Mouse (Mus musculus) ES-Bruce4 (cell line): ENCODE measurements around the gene Cacna1d. TPM values are rescaled to one million over a fixed set of nuclear protein-coding genes. Genes with fewer than 3 reads are reported as not detected.

Experiments
- H3K27ac ChIP-seq: 2 replicates; pipeline ENCODE4 v1.5.1; 2012; ENCODE audit warnings: low read length, inconsistent platforms; ENCODE audit not compliant: insufficient read depth
- H3K27me3 ChIP-seq: 2 replicates; pipeline ENCODE4 v1.6.1; 2012; ENCODE audit warnings: mild to moderate bottlenecking, low read length, inconsistent platforms; ENCODE audit not compliant: control insufficient read depth, poor library complexity, insufficient read depth, severe bottlenecking
- H3K36me3 ChIP-seq: 2 replicates; pipeline ENCODE4 v1.6.1; 2012; ENCODE audit warnings: inconsistent platforms, mild to moderate bottlenecking, low read length, moderate library complexity; ENCODE audit not compliant: control insufficient read depth, poor library complexity, insufficient read depth, severe bottlenecking
- H3K4me1 ChIP-seq: one replicate; pipeline ENCODE4 v1.8.1; 2011; ENCODE audit warnings: low read length; ENCODE audit not compliant: control insufficient read depth, insufficient read depth
- H3K4me3 ChIP-seq: 2 replicates; pipeline ENCODE4 v1.5.1; 2011; ENCODE audit warnings: low read depth, mild to moderate bottlenecking, low read length
- H3K9ac ChIP-seq: 2 replicates; pipeline ENCODE4 v1.6.1; 2012; ENCODE audit warnings: low read depth, mild to moderate bottlenecking, inconsistent platforms; ENCODE audit not compliant: poor library complexity, severe bottlenecking
- H3K9me3 ChIP-seq: replicated peaks from 2 replicates; pipeline ENCODE4 v1.6.1; 2012; ENCODE audit warnings: mild to moderate bottlenecking, low read length, inconsistent platforms; ENCODE audit not compliant: control insufficient read depth, poor library complexity, insufficient read depth, severe bottlenecking
- CTCF ChIP-seq: IDR thresholded peaks from one replicate; pipeline ENCODE4 v1.8.1; 2011; ENCODE audit warnings: low read depth, low read length
- EP300 ChIP-seq: IDR thresholded peaks from 2 replicates; pipeline ENCODE4 v1.6.1; 2011; ENCODE audit warnings: low read depth, low read length; ENCODE audit not compliant: insufficient read depth
- POLR2A ChIP-seq: IDR thresholded peaks from one replicate; pipeline ENCODE4 v1.8.1; 2011; ENCODE audit warnings: low read length; ENCODE audit not compliant: insufficient read depth
- polyA plus RNA-seq: library from polyadenylated mRNA; stranded (reverse); fragments of >200 nt; gene quantifications from 2 replicates; pipeline ENCODE4 v1.2.4, GENCODE M21; 2011; ENCODE audit warnings: low read depth; ENCODE audit not compliant: missing spikeins, insufficient read depth, insufficient read length

The Cacna1d gene
- polyA plus RNA-seq, 1 experiment, result 0.24 TPM

DNA sequence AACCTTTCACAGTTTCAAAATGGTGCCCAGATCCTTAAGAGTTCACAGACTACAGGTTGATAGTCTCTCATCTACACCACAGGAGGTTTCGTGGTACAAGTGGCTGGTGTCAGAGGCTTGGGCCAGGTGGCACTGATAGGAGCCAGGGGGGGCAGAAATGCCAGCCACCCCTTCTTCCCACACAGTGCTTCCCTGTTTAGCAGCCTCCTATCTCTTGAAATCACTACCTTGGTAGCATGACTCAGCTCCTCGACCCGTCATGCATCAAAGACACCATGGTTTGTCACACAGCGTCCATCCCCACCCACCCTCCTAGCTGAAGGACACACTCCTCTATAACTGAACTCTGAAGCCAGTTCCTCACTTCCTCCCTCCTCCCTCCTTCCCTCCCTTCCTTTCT, 398.8 kb downstream of the Cacna1d start:
- H3K9me3 ChIP-seq, result no peaks in the 10 kb centered on the region
- H3K4me3 ChIP-seq, result no peak overlapping the region
- H3K27ac ChIP-seq, result no peak overlapping the region
- TF ChIP-seq EP300, result no peak
- TF ChIP-seq CTCF, result no peak
- no peak for TF ChIP-seq POLR2A
- no peaks in the 10 kb centered on the region for H3K36me3 ChIP-seq
- H3K4me1 ChIP-seq, result no peaks in the 10 kb centered on the region
- no peaks in the 10 kb centered on the region for H3K27me3 ChIP-seq
- no peak overlapping the region for H3K9ac ChIP-seq

DNA sequence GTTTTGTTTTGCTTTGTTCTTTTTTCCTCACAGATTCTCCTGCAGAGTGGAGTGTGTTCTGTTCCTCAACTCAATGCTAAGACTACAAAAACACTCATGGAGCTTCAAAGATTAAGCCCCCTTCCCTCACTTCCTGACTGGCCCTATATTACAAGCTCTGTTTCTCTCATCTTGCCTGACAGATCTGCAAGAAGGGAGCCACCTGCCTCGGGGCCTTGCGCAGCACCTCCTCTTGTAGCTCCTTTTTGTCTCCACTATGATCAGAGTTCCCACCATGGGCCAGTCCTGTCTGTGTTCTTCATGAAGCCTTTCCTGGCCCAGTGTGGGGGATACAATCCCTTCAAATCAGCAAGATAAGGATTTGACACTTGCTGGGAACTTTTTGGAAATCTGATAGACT, 399.2 kb downstream of the Cacna1d start:
- Histone ChIP-seq H3K9me3 (no peaks in the 10 kb centered on the region), H3K36me3 (no peaks in the 10 kb centered on the region), H3K4me1 (no peaks in the 10 kb centered on the region), H3K4me3 (no peak overlapping the region), H3K27ac (no peak overlapping the region), H3K27me3 (no peaks in the 10 kb centered on the region), H3K9ac (no peak overlapping the region)
- no peak for TF ChIP-seq POLR2A
- TF ChIP-seq CTCF, result no peak
- TF ChIP-seq EP300, result no peak

DNA sequence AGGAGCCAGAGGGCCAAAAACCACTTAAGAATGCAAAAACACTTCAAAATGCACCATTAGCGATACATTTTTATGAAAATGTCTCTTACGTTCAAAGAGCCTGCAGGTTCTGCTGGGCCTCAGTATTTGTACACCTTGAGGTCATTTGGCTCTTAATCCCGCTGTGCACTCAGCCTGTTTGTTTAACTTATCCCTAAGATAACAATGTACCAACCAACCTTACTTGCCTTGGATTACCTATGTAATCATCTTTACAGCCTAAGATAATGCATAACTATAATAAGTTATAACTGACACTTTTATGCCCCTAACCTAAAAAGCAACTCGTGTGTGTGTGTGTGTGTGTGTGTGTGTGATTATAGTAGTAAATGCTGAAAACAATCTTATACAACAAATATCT, 411.5 kb downstream of the Cacna1d start:
- Histone ChIP-seq H3K9me3 (peaks cover 4% of the 10 kb centered on the region; the same call in 1 of the 2 replicates), H3K9ac (no peak overlapping the region), H3K4me3 (no peak overlapping the region), H3K4me1 (no peaks in the 10 kb centered on the region), H3K36me3 (no peaks in the 10 kb centered on the region), H3K27ac (no peak overlapping the region), H3K27me3 (no peaks in the 10 kb centered on the region)
- TF ChIP-seq EP300 (no peak), POLR2A (no peak), CTCF (no peak)

DNA sequence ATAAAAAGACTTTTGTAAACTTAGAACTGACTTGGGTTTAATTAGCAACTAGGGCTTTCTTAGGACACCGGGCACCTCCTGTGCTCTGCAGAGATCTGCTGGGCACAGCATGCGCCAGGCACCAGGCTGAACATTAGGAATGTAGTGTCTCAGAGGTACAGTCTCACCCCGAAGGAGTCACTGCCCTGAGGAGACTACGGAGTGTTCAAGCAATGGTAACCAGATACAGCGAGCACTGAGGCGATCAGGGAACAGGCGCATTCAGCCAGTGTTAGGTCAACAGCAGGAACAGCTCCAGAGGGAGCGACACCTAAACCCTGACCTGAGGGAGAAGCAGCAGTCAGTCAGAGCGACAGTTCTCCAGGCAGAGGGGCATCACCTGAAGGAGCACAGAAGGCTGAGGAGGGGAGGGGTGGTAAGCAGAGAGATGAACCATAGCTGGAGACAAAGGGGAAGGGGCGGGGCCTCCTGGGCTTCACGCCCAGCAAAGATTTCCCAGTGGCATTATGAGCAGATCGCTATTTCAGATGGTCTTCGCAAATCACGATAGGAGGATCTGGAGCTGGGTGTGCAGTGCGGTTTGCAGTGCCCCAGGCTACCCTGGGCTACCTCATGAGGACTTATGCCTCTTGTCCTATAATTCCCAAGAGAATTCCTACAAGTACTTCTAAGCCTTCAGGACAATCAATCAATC, 413.0 kb downstream of the Cacna1d start:
- no peaks in the 10 kb centered on the region for H3K36me3 ChIP-seq
- H3K27me3 ChIP-seq, result no peaks in the 10 kb centered on the region
- peaks cover 4% of the 10 kb centered on the region; the same call in 1 of the 2 replicates for H3K9me3 ChIP-seq
- no peak overlapping the region for H3K9ac ChIP-seq
- H3K4me3 ChIP-seq, result no peak overlapping the region
- no peak overlapping the region for H3K27ac ChIP-seq
- H3K4me1 ChIP-seq, result no peaks in the 10 kb centered on the region
- TF ChIP-seq CTCF, result no peak
- TF ChIP-seq EP300, result no peak
- TF ChIP-seq POLR2A, result no peak

DNA sequence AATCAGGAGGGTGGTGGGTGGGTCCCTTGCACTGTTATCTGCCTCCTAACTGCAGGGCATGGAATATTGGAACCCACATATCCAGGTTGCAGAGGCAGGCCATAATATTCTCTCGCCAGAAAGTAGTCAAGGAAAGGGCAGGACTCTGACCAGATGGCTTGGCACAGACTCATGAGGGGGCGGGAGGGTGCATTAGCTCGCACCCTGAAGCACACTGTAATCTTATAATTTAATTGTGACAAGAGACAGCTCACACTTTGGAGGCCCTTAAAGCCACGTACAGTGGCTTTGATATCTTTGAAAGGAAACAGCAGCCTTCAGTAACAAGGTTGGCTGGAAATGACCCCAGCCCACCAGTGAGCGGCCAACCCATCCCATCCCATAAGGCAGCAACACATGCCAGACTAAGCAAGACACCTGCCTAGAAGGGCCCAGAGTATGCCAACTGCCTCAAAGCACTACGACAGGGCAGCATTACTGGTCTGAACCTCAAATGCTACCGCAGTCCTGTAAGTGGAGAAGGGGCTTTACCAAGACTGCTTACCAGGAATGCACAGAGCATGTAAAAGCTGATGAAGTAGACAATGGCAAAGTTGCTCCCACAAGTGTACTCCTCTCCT, 415.9 kb downstream of the Cacna1d start:
- Histone ChIP-seq H3K4me1 (no peaks in the 10 kb centered on the region), H3K36me3 (no peaks in the 10 kb centered on the region), H3K9me3 (no peaks in the 10 kb centered on the region), H3K27me3 (no peaks in the 10 kb centered on the region), H3K9ac (no peak overlapping the region), H3K4me3 (no peak overlapping the region), H3K27ac (no peak overlapping the region)
- no peak for TF ChIP-seq POLR2A
- TF ChIP-seq EP300, result no peak
- TF ChIP-seq CTCF, result no peak

DNA sequence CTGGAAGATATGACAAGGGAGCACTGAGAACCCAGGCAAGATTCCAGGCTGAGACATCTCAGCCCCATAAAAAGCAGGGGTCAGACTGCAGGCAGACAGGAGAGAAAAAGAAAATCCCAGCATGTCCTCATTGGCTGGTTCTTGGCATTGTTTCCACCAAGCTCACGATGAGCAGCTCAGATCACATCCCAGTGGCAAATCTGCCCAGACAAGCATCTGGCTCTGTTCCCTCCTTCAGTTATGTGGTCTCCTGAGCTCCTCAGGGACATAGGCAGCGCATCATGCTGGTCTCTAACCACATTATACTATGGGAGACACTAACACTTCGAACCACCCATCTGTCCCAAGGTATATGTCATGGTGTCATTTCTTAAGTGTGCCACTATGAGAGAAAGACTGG, 422.7 kb downstream of the Cacna1d start:
- TF ChIP-seq POLR2A (no peak), EP300 (no peak), CTCF (no peak)
- H3K9ac ChIP-seq, result no peak overlapping the region

More for the DNA sequence above, 422.7 kb downstream of the Cacna1d start:
- H3K36me3 ChIP-seq, result no peaks in the 10 kb centered on the region
- no peaks in the 10 kb centered on the region for H3K9me3 ChIP-seq
- no peak overlapping the region for H3K27ac ChIP-seq
- no peaks in the 10 kb centered on the region for H3K27me3 ChIP-seq
- no peaks in the 10 kb centered on the region for H3K4me1 ChIP-seq
- no peak overlapping the region for H3K4me3 ChIP-seq
